Mouse (Mus musculus): ENCODE results near the gene U2af1. TPM values are rescaled to one million over a fixed set of nuclear protein-coding genes. Genes with fewer than 3 reads are reported as not detected.
"Not testable (repeated sequence)": the region's sequence is repeated elsewhere in the genome, so short reads cannot be mapped to it uniquely, and the experiment has no call there.

U2af1 gene
- polyA plus RNA-seq, 1 experiment from 2014 or later, result 204 TPM

DNA sequence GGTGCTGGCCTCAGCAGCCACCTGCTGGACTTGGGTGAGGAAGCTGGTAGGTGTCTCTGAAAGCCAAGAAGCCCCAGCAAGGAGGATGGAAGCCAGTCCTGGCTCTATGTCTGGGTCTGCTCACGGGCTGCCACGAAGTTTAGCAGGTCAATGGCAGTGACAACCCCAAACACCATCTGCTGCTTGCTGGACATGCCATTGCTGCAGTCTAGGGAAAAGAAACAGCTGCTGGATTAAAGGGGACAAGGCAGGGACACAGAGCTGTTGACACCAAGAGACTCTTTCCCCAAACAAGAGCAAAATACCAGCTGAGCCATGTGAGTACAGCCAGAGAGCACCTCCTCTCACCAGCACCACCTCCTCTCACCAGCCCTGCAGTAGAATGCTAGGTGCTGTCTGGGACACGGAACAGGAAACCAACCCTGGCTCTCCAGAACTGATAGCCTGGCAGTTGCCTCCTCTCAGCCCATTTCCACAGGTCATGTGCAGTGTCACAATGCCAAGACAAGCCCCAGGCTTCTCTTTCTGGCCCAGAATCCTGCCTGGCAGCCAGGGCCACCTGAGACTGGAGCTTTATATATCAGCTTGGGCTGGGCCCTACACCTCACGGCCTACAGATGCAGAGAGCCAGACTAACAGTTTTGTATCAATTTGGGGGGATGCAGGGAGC, 45.5 kb downstream of the U2af1 start:
- Histone ChIP-seq H3K9me3 (replicated peaks; ENCODE audit: control insufficient read depth, low read length) (no peaks in the 10 kb centered on the region), H3K9ac (ENCODE audit: low read length) (no peak overlapping the region), H3K36me3 (ENCODE audit: control insufficient read depth, insufficient read depth) (no peaks in the 10 kb centered on the region), H3K27ac (ENCODE audit: low read length) (no peak overlapping the region), H3K27me3 (ENCODE audit: control insufficient read depth, insufficient read depth, low read length) (no peaks in the 10 kb centered on the region), H3K4me3 (ENCODE audit: low read length) (no peak overlapping the region), H3K4me2 (ENCODE audit: low read depth, low read length) (no peak overlapping the region), H3K4me1 (ENCODE audit: control insufficient read depth, insufficient read depth, low read length) (no peaks in the 10 kb centered on the region)
- no peak for ATAC-seq (replicated peaks; ENCODE audit: extremely low read depth, insufficient read depth, low FRiP score)
- 45% methylated on average over 4 of the region's 4 CpGs for WGBS

- Histone ChIP-seq H3K27ac (ENCODE audit: low read length) (no peak overlapping the region), H3K4me2 (ENCODE audit: low read depth, low read length) (no peak overlapping the region), H3K9ac (ENCODE audit: low read length) (no peak overlapping the region), H3K27me3 (ENCODE audit: control insufficient read depth, insufficient read depth, low read length) (no peaks in the 10 kb centered on the region), H3K4me3 (ENCODE audit: low read length) (no peak overlapping the region), H3K4me1 (ENCODE audit: control insufficient read depth, insufficient read depth, low read length) (no peaks in the 10 kb centered on the region), H3K36me3 (ENCODE audit: control insufficient read depth, insufficient read depth) (peaks cover 3% of the 10 kb centered on the region; the same call in 1 of the 2 replicates), H3K9me3 (replicated peaks; ENCODE audit: control insufficient read depth, low read length) (no peaks in the 10 kb centered on the region)
- WGBS, result 89% methylated on average over 3 of the region's 3 CpGs
- ATAC-seq (replicated peaks; ENCODE audit: extremely low read depth, insufficient read depth, low FRiP score), result no peak
These were observed 48.8 kb downstream of the U2af1 start for GRCm38 (mm10) chr17:31609895-31610294.

GRCm38 (mm10) chr17:31609173-31609572, 49.5 kb downstream of the U2af1 start:
- H3K27me3 ChIP-seq (ENCODE audit: control insufficient read depth, insufficient read depth, low read length); H3K27ac ChIP-seq (ENCODE audit: low read length); H3K9me3 ChIP-seq (replicated peaks; ENCODE audit: control insufficient read depth, low read length); H3K4me3 ChIP-seq (ENCODE audit: low read length); H3K4me2 ChIP-seq (ENCODE audit: low read depth, low read length); ATAC-seq (replicated peaks; ENCODE audit: extremely low read depth, insufficient read depth, low FRiP score); H3K36me3 ChIP-seq (ENCODE audit: control insufficient read depth, insufficient read depth); H3K9ac ChIP-seq (ENCODE audit: low read length); H3K4me1 ChIP-seq (ENCODE audit: control insufficient read depth, insufficient read depth, low read length): not testable (repeated sequence)
- 89% methylated on average over 3 of the region's 3 CpGs for WGBS

DNA sequence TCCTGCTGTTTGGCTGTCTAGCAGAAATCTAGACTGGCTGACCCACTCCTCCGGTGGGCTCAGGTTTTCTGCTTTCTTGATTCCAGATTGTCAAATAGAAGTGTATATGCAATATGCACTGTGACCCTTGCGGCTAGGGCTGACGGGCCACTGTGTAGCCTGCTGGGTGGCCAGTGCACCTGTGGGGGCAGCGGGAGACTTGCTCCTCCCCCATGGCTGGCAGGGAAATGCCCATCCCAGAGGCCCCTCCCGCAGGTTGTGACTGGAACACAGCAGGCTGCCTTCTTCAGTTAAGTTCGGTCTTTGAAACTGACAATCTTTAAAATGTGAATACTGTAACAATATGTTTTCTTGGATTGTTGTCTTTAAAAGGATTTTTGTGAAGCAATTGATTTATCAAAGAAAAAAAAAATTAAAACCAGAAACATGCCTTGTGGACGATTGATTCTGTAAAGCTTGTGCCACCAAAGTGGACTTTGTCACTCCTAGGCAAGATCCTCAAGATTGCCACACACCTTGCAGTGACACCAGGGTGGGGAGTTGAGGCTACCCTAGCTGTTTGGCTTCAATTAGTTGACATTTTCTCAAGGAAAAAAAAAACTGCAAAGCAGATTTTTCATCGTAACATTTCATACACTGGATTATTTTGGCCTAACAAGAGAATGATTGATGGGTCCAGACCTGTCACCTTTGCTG, 51.3 kb downstream of the U2af1 start:
- 82% methylated on average over 8 of the region's 8 CpGs for WGBS
- no peak overlapping the region for H3K27ac ChIP-seq (ENCODE audit: low read length)
- no peak overlapping the region for H3K4me2 ChIP-seq (ENCODE audit: low read depth, low read length)
- peaks cover 16% of the 10 kb centered on the region for H3K36me3 ChIP-seq (ENCODE audit: control insufficient read depth, insufficient read depth)
- H3K4me3 ChIP-seq (ENCODE audit: low read length), result no peak overlapping the region
- no peaks in the 10 kb centered on the region for H3K9me3 ChIP-seq (replicated peaks; ENCODE audit: control insufficient read depth, low read length)
- H3K9ac ChIP-seq (ENCODE audit: low read length), result no peak overlapping the region
- no peaks in the 10 kb centered on the region for H3K4me1 ChIP-seq (ENCODE audit: control insufficient read depth, insufficient read depth, low read length)
- no peaks in the 10 kb centered on the region for H3K27me3 ChIP-seq (ENCODE audit: control insufficient read depth, insufficient read depth, low read length)
- no peak for ATAC-seq (replicated peaks; ENCODE audit: extremely low read depth, insufficient read depth, low FRiP score)

DNA sequence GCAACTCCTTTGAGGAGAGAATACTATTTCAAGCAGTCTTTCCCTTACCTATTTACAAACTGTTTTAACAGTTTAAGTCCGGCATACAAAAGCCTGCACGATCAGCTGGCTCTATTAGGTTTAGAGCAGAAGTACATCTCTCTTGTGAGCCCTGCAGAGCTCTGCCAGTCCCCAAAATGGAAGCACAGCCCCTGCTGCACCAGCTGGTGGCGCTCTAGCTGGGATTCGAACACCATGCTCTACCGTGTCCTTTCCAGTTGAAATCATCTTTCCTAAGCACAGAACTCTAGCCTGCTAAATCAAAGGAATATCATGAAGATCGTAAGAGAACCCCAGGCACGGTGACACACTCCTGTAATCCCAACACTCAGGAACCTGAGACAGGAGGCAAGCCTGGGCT, 52.3 kb downstream of the U2af1 start:
- H3K36me3 ChIP-seq (ENCODE audit: control insufficient read depth, insufficient read depth), result peaks cover 16% of the 10 kb centered on the region
- ATAC-seq (replicated peaks; ENCODE audit: extremely low read depth, insufficient read depth, low FRiP score), result no peak

GRCm38 (mm10) chr17:31598593-31598992, 60.1 kb downstream of the U2af1 start:
- peaks cover 17% of the 10 kb centered on the region; the same call in 1 of the 2 replicates for H3K36me3 ChIP-seq (ENCODE audit: control insufficient read depth, insufficient read depth)

More for the DNA sequence above, 52.3 kb downstream of the U2af1 start:
- no peak overlapping the region for H3K27ac ChIP-seq (ENCODE audit: low read length)
- no peak overlapping the region for H3K9ac ChIP-seq (ENCODE audit: low read length)
- H3K4me2 ChIP-seq (ENCODE audit: low read depth, low read length), result no peak overlapping the region
- WGBS, result 85% methylated on average over 7 of the region's 7 CpGs
- H3K27me3 ChIP-seq (ENCODE audit: control insufficient read depth, insufficient read depth, low read length), result no peaks in the 10 kb centered on the region
- no peaks in the 10 kb centered on the region for H3K9me3 ChIP-seq (replicated peaks; ENCODE audit: control insufficient read depth, low read length)
- no peaks in the 10 kb centered on the region for H3K4me1 ChIP-seq (ENCODE audit: control insufficient read depth, insufficient read depth, low read length)
- no peak overlapping the region for H3K4me3 ChIP-seq (ENCODE audit: low read length)

GRCm38 (mm10) chr17:31597957-31598356, 60.7 kb downstream of the U2af1 start:
- Histone ChIP-seq H3K9me3 (replicated peaks; ENCODE audit: control insufficient read depth, low read length) (no peaks in the 10 kb centered on the region), H3K4me1 (ENCODE audit: control insufficient read depth, insufficient read depth, low read length) (no peaks in the 10 kb centered on the region), H3K9ac (ENCODE audit: low read length) (no peak overlapping the region), H3K4me2 (ENCODE audit: low read depth, low read length) (no peak overlapping the region), H3K27ac (ENCODE audit: low read length) (no peak overlapping the region), H3K4me3 (ENCODE audit: low read length) (no peak overlapping the region), H3K36me3 (ENCODE audit: control insufficient read depth, insufficient read depth) (peaks cover 13% of the 10 kb centered on the region; the same call in 1 of the 2 replicates), H3K27me3 (ENCODE audit: control insufficient read depth, insufficient read depth, low read length) (no peaks in the 10 kb centered on the region)
- no peak for ATAC-seq (replicated peaks; ENCODE audit: extremely low read depth, insufficient read depth, low FRiP score)
- WGBS, result 87% methylated on average over 9 of the region's 9 CpGs

More at GRCm38 (mm10) chr17:31598593-31598992, 60.1 kb downstream of the U2af1 start:
- Histone ChIP-seq H3K4me3 (ENCODE audit: low read length) (no peak overlapping the region), H3K4me1 (ENCODE audit: control insufficient read depth, insufficient read depth, low read length) (no peaks in the 10 kb centered on the region), H3K27me3 (ENCODE audit: control insufficient read depth, insufficient read depth, low read length) (no peaks in the 10 kb centered on the region), H3K9ac (ENCODE audit: low read length) (no peak overlapping the region), H3K27ac (ENCODE audit: low read length) (no peak overlapping the region), H3K4me2 (ENCODE audit: low read depth, low read length) (no peak overlapping the region), H3K9me3 (replicated peaks; ENCODE audit: control insufficient read depth, low read length) (no peaks in the 10 kb centered on the region)
- no peak for ATAC-seq (replicated peaks; ENCODE audit: extremely low read depth, insufficient read depth, low FRiP score)
- 85% methylated on average over 8 of the region's 8 CpGs for WGBS

Other genes with a start within 250 kb of the U2af1 start
- gene Wdr4, start 138.9 kb downstream of the U2af1 start, polyA plus RNA-seq (2015; fragmentation: Nextera tagmentation; extraction: Ambion mirVana), result 20.2 and 21.8 TPM in 2 replicates
- 625 and 628 TPM in 2 replicates for gene Ndufv3, start 138.8 kb downstream of the U2af1 start, polyA plus RNA-seq (2015; fragmentation: Nextera tagmentation; extraction: Ambion mirVana)
- gene Pknox1, start 94.2 kb downstream of the U2af1 start, polyA plus RNA-seq (2015; fragmentation: Nextera tagmentation; extraction: Ambion mirVana), result 17.9 and 20.6 TPM in 2 replicates
- gene Cbs, start 21.7 kb downstream of the U2af1 start, polyA plus RNA-seq (2015; fragmentation: Nextera tagmentation; extraction: Ambion mirVana), result 0.82 and 0.88 TPM in 2 replicates
- 0.21 TPM in 1 of 2 replicates, not detected in the other for gene Cryaa, start 18.9 kb upstream of the U2af1 start, polyA plus RNA-seq (2015; fragmentation: Nextera tagmentation; extraction: Ambion mirVana)
- 13.0 and 18.6 TPM in 2 replicates for gene Sik1, start 196.9 kb upstream of the U2af1 start, polyA plus RNA-seq (2015; fragmentation: Nextera tagmentation; extraction: Ambion mirVana)